Mouse (Mus musculus) liver, adult 2 months (tissue): ENCODE measurements at regions not wholly inside any gene's neighbourhood (a gene's known extent, or its start where the extent isn't known, plus 50 kb on each side); places are given as distances from the start of the nearest gene placed in this dataset.

Experiments
- DNase-seq: peaks from one replicate; pipeline ENCODE4 v3.0.0-alpha.2; 2011; ENCODE audit warnings: low read depth, low spot score; ENCODE audit errors: extremely low read depth
- H3K27ac ChIP-seq: fragments of 200-500 bp; replicated peaks from 2 replicates; pipeline ENCODE4 v1.5.1; 2012; ENCODE audit warnings: low read depth, mild to moderate bottlenecking, control low read depth, inconsistent platforms, low read length; ENCODE audit not compliant: insufficient read depth
- H3K27me3 ChIP-seq: fragments of 200-500 bp; 2 replicates; pipeline ENCODE4 v1.6.1; 2012; ENCODE audit warnings: mild to moderate bottlenecking, moderate library complexity, low read length, inconsistent platforms; ENCODE audit not compliant: control insufficient read depth, insufficient read depth
- H3K36me3 ChIP-seq: fragments of 200-500 bp; 2 replicates; pipeline ENCODE4 v1.6.1; 2012; ENCODE audit warnings: low read length, inconsistent platforms; ENCODE audit not compliant: control insufficient read depth, insufficient read depth
- H3K4me1 ChIP-seq: fragments of 200-500 bp; 2 replicates; pipeline ENCODE4 v1.6.1; 2011; ENCODE audit warnings: low read length; ENCODE audit not compliant: control insufficient read depth, insufficient read depth
- H3K4me3 ChIP-seq: fragments of 200-500 bp; 2 replicates; pipeline ENCODE4 v1.5.1; 2011; ENCODE audit warnings: low read depth, mild to moderate bottlenecking, control low read depth, low read length, moderate library complexity; ENCODE audit not compliant: insufficient read depth
- H3K79me2 ChIP-seq: fragments of 200-500 bp; 2 replicates; pipeline ENCODE4 v1.6.1; 2012; ENCODE audit warnings: inconsistent platforms, mild to moderate bottlenecking, low read length, moderate library complexity; ENCODE audit not compliant: control insufficient read depth, insufficient read depth
- H3K9ac ChIP-seq: fragments of 200-500 bp; 2 replicates; pipeline ENCODE4 v1.6.1; 2012; ENCODE audit warnings: low read depth, mild to moderate bottlenecking, control low read depth, inconsistent platforms, low read length
- CTCF ChIP-seq: fragments of 200-500 bp; IDR thresholded peaks from 2 replicates; pipeline ENCODE4 v1.5.1; 2011; ENCODE audit warnings: low read depth, low read length, control low read depth
- POLR2A ChIP-seq: fragments of 200-500 bp; IDR thresholded peaks from 2 replicates; pipeline ENCODE4 v1.6.1; 2011; ENCODE audit warnings: low read length, control low read depth; ENCODE audit not compliant: insufficient read depth; ENCODE audit errors: extremely low read depth
- WGBS: fragments of 180-500 bp; shearing (Covaris S2); methylation state at CpG from one replicate; pipeline ENCODE4 v1.1.7; 2018; 5-methylcytosine and 5-hydroxymethylcytosine counted together

- WGBS: 32% methylated on average over 9 of the region's 9 CpGs
- no peaks in the 10 kb centered on the region for H3K79me2 ChIP-seq
- no peak overlapping the region for H3K4me3 ChIP-seq
- H3K36me3 ChIP-seq: no peaks in the 10 kb centered on the region
- no peaks in the 10 kb centered on the region for H3K27me3 ChIP-seq
- H3K4me1 ChIP-seq: peaks cover 4% of the 10 kb centered on the region; the same call in 1 of the 2 replicates
- H3K9ac ChIP-seq: no peak overlapping the region
- DNase-seq: no peak
- peak overlapping the region; percentile 72 for H3K27ac ChIP-seq
- TF ChIP-seq POLR2A (no peak), CTCF (no peak)
Measured at GRCm38 (mm10) chr8:8867126-8867777, 176.9 kb upstream of the Arglu1 start.

- no peak for TF ChIP-seq POLR2A
- no peak for TF ChIP-seq CTCF
- Histone ChIP-seq H3K27ac (no peak overlapping the region), H3K9ac (no peak overlapping the region), H3K79me2 (no peaks in the 10 kb centered on the region), H3K27me3 (no peaks in the 10 kb centered on the region), H3K36me3 (no peaks in the 10 kb centered on the region), H3K4me1 (0 out of 2 replicates have a peak, but pooled peaks cover 2% of the 10 kb centered on the region), H3K4me3 (no peak overlapping the region)
- WGBS: 91% methylated on average over 6 of the region's 6 CpGs
- DNase-seq: no peak
Measured at GRCm38 (mm10) chr8:8862767-8863166, 172.4 kb upstream of the Arglu1 start.

GRCm38 (mm10) chr8:8861331-8861940, 171.1 kb upstream of the Arglu1 start:
- Histone ChIP-seq H3K36me3 (no peaks in the 10 kb centered on the region), H3K27me3 (no peaks in the 10 kb centered on the region), H3K4me1 (no peaks in the 10 kb centered on the region), H3K79me2 (no peaks in the 10 kb centered on the region), H3K4me3 (no peak overlapping the region), H3K27ac (no peak overlapping the region), H3K9ac (no peak overlapping the region)
- DNase-seq: no peak
- TF ChIP-seq CTCF: no peak
- TF ChIP-seq POLR2A: no peak
- 73% methylated on average over 9 of the region's 9 CpGs for WGBS

- Histone ChIP-seq H3K79me2 (no peaks in the 10 kb centered on the region), H3K27me3 (no peaks in the 10 kb centered on the region), H3K4me3 (no peak overlapping the region), H3K36me3 (no peaks in the 10 kb centered on the region), H3K9ac (no peak overlapping the region), H3K4me1 (no peaks in the 10 kb centered on the region), H3K27ac (no peak overlapping the region)
- 49% methylated on average over 3 of the region's 3 CpGs for WGBS
- no peak for TF ChIP-seq CTCF
- no peak for TF ChIP-seq POLR2A
- peak; percentile 10 for DNase-seq
Measured at GRCm38 (mm10) chr8:8858636-8859035, 168.3 kb upstream of the Arglu1 start.

- 55% methylated on average over 7 of the region's 7 CpGs for whole genome bisulfite sequencing
- no peaks in the 10 kb centered on the region for H3K4me1 ChIP-seq
- no peak for DNase-seq
- no peaks in the 10 kb centered on the region for H3K27me3 ChIP-seq
- no peaks in the 10 kb centered on the region for H3K79me2 ChIP-seq
- H3K9ac ChIP-seq: no peak overlapping the region
- H3K27ac ChIP-seq: no peak overlapping the region
- H3K36me3 ChIP-seq: no peaks in the 10 kb centered on the region
- TF ChIP-seq CTCF (no peak), POLR2A (no peak)
- no peak overlapping the region for H3K4me3 ChIP-seq
Measured at GRCm38 (mm10) chr8:8852656-8853366, 162.5 kb upstream of the Arglu1 start.
